Mouse (Mus musculus) frontal cortex, adult 2 months (tissue): ENCODE data around the gene Hist1h3e. TPM values are rescaled to one million over a fixed set of nuclear protein-coding genes. Genes with fewer than 3 reads are reported as not detected.
"Not testable (repeated sequence)": the region's sequence is repeated elsewhere in the genome, so short reads cannot be mapped to it uniquely, and the experiment has no call there.

ENCODE experiments used
- DNase-seq, 2 experiments: peaks; one replicate each; pipeline ENCODE4 v3.0.0; 2022; ENCODE audit warnings: low spot score in 1 of 2; ENCODE audit errors: extremely low spot score in 1 of 2
- polyA plus RNA-seq: library from polyadenylated mRNA; depleted of rRNA; stranded (reverse); fragments of >200 nt; gene quantifications from 2 replicates; pipeline ENCODE4 v1.2.3, GENCODE M21; 2012; rRNA removed

The Hist1h3e gene
- polyA plus RNA-seq: 2.2 and 3.3 TPM in 2 replicates

DNA sequence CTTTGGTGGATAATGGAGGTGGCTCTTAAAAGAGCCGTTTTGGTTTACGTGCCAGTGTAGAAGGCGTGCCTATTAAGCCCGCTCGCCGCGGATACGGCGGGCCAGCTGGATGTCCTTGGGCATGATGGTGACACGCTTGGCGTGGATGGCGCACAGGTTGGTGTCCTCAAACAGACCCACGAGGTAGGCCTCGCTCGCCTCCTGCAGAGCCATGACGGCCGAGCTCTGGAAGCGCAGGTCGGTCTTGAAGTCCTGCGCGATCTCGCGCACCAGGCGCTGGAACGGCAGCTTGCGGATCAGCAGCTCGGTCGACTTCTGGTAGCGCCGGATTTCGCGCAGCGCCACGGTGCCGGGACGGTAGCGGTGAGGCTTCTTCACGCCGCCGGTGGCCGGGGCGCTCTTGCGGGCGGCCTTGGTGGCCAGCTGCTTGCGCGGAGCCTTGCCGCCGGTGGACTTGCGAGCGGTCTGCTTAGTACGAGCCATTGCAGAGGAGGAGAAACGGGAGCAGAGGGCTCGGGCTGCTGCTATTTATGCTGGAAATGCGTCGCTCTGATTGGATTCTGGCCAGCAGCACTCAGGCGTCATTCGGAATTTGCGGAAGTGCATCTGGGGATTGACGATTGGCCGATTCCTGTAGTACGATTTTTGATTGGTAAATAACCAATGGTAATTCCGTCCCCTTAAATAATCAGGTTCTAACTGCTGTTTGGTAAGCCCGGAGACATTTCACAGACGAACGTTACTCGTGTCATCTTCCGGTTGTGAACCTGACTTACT, at the start of gene Hist1h3e:
Gene Hist1h3e (minus strand): TSS at position 487 of the 777 bp plus-strand sequence.
- DNase-seq: peak; percentile 94 to 98

DNA sequence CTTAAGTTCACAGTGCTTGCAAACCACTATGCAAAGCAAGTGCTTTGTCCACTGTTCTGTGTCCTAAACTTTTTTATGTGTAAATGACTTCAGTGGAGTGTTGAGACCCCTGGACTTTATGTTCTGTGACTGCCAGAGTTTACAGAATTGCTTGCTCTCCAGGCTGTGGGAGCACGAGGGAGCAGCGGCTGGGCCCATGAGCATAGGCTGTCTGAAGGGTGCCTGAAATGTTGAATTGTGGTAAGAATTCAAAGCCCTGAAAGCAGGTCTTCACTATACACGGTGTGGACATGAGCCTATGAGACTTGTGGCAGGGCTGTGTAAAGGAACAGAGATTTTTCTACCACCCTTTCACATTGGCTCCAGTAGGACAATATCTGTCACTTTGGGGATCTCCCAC, 49.5 kb upstream of the Hist1h3e start:
- no peak for DNase-seq

DNA sequence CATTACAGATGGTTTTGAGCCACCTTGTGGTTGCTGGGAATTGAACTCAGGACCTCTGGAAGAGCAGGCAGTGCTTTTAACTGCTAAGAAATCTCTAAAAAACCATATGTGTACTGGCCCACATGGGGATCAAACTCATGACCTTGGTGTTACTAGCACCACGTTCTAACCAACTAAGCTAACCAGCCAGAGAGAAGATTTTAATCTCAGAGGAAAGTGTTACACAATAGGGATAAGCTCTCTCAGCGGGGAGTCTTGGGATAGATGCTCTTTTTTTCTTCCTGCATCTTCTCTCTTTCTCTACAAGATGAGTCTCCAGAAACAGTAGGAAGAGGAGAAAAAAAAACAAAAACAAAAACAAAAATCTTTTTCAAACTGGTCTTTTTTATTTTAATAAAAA, 48.2 kb upstream of the Hist1h3e start:
- DNase-seq: no peak

DNA sequence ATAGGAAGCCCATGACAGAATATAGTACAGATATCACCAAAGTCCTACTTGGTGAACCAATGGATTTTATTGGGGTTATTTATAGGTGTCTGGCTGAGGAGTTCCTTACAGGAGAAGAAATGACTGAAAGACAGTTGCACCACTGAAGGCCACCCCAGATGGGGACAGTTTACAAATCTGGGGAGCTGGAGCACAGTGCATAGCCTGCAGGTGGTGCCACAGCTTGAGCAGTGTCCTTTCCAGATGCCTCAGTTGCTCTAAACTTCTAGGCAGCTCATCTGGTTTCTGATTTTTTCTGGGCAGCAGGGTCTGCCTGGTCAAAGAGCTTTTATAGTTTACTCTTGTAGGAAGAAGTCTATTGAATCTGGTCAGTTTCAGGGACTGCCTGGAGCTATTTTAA, 47.7 kb upstream of the Hist1h3e start:
- DNase-seq: no peak

DNA sequence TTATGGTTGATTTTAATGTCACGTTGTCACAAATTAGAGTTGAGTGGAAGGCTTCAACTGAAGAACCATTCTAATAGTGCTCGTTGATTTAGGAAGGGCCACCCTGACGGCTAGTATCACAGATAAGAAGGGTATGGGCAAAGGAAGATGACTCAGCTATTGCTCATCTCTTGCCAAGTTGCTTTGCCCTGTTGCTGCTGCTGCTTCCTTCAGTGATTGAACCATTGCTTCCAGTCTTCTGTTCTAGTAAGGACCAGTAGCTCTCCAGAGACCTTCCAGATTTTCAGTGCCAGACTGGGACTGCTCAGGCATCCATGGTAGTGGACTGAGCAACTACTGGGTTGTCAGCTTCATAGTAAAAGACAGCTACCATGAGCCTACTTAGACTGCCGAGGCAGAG, 47.0 kb upstream of the Hist1h3e start:
- DNase-seq: no peak

DNA sequence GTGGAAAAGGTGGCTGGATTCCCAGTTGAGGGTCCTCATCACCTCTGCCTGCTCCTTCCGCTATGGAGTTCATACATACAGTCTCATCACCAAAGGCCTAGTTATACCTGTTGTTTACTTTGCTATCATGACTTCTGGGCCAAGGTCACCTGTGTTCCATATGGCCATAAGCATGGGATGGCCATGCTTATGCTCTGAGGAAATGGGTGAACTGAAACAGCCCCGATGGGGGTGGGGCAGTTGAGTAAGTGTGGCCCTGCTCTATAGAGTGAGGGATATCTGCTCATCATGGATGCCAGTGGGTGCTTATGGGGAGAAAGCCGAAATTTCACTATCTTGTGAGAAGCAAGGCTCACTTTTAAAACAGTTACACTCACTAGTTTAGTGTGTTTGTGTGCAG, 42.9 kb upstream of the Hist1h3e start:
- no peak for DNase-seq

DNA sequence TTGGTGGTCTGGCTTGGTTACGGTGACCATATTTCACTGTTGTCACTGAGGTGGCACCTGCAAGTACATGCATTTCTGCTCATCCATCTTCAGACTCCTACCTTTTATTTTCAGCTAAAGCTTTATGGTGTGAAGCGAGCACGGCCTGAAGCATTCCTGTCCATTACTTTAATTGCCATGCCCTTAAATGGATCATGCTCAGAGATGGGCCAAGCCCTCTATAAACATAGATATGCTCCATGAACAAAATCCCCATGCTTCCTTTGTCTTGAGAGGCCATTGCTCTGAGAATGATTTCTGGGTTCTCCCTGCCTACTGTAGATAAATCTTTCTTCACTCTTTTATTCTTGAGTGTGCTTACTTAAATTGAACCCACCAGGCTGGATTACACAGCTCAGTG, 42.3 kb upstream of the Hist1h3e start:
- DNase-seq: no peak

DNA sequence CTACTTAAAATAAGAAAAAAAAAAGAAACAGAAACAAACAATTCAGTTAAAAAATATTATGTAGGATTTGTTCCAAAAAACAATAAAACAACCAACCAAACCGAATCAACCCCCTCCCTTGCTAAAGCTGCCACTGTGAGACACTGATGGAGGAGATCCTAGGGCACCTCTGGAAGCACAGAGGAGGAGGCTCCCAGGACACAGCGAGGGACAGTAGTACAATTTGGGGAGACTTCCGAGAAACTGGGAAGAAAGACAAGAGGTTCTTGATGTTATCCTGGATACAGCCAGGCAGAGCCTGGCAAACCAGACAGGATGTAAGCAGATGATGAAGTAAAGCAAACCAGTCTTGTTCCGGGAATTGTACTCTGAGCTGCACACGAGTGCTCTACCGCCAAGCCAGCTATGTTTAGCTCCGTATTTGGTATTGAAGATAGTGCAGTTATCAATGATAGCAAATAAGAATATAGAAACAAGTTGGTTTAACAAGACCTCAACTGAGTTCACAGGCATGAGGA, 41.1 kb upstream of the Hist1h3e start:
- DNase-seq: no peak

DNA sequence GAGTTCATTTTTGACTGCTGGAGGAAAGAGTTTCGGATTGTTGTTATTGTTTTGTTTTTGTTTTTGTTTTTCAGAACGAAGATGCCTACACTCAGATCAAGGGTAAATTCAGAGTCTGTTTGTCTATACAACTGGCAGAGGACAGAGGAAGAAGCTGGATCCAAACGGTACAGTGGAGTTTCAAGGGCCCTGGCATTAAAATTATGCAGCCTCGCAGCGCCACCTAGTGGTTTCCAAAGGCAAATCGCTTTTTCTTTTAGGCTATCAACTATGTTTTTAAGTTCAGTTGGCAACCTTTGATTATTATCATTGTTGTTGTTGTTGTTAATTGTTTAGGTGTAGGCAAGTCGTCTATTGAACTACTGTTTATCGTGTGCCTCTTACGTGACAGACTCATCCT, 35.8 kb upstream of the Hist1h3e start:
- DNase-seq: peak in 1 of 2 experiments; percentile 86

DNA sequence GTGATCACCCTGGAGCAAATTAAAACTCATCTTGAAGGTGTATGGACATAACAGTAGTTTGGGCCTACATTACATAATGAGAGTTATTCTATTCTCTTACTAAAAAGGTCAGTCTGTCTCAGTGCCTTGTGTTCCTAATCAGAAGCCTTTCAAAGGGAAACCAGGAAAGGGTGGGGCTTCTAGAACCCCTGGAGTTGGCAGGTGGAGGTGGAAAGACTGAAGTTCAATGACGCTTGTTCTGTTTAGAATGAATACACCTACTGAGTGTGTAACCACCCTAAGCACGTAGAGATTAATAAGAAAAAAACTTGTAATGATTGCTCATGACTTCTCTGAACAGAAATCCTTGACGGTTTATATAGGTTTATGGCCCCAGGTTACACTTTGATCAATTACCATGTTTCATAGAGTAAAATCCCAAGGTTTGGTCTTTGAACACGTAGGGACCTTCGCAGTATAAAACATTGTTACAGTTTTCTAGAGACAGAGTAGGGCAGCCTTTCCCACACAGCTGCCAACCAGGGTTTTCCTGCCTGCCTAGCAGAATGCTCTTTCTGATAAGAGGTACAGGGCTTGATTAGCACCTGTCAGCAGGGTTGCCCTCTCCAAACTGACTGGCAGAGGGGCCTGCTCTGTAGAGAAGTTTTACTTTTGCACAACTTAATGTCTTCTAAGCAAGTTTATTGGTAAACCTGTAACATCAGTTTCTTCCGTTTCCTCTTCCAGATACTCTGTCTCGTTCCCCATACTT, 33.6 kb upstream of the Hist1h3e start:
- DNase-seq: no peak

DNA sequence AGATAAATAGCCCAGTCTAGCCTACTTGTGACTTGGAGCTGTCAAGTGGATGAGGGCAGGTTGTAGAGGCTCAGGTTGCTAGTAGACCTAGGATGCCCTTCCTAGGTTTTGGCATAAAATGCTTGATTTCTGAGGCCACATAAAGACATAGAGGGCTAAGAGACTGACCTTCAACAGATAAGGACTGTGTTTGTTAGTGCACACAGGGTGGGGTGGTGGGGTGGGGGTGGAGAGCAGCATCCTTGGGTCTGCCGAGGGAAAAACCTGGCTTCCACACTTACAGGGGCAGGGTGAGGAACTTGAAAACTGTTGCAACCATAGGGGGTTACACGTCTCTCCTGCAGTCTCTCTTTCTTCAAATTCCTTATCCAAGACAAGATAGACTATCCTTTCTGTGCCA, 33.0 kb upstream of the Hist1h3e start:
- DNase-seq: no peak

DNA sequence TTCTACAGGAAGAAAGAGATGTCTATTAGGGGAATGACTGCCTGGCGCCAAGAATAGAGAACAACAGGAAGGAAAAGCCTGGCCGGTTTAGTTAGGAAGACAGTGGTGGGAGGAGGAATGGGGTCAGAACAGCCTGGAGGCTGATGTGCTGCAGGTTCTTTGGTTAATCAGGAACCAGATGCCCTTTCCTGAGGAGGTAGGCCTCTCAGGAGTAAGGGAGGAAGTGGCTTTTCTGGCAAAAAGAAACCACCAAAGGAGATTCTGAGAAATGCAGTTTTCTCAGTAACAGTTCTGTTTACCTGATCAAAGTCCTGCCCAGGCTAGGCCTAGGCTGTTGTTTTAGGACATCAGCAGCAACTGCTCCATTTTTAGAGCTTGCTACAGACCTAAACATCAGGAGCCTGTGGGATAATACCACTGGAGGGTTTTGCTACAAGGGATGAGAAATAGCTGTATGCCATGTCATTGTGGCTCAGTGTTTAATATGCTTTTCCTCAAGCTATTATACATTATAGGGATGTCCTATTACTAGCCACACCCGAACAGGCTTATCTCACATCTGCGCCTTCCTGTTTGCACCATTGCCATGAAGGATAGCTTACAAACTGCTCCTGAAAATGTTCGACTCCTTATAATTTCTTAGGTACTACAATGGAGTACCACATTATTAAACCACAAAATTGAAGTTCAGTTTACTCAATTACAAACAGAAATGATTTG, 31.0 kb upstream of the Hist1h3e start:
- DNase-seq: no peak

DNA sequence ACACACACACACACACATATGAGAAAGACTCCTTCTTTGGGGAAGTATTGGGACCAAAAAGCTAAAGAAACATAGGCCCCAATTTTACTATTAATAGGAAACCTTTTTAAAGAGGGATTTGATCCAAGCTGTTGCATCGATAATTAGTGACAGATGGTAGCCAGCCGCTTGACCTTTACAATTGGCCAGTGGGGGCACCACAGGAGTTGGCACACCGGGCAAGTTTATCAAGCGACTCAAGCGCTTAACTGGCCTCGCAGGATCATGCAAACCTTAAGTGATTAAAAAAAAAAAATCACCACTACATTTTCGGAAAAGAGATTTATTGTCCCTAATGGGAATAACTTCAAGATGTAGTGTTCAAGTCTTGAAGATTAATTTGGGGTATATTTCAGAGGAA, 30.4 kb upstream of the Hist1h3e start:
- no peak for DNase-seq

DNA sequence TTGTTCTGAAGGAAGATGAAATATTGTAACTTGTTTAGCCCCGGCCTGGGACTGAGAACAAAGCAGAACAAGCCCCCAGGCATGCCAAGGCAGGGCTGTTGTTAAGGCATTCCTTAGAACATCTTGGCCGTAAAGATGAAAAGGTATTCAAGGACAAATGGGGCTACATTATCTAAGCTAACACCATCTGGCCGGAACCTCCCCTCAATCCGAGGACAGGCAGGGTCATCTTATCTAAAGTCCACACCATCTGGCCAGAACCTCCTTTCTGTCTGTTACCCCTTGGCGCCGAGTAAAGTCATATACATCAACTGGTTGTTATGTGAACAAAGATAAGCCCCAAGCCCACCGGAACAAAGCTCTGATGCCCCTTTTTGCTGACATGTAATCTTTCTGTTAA, 29.7 kb upstream of the Hist1h3e start:
- DNase-seq: not testable (repeated sequence)

DNA sequence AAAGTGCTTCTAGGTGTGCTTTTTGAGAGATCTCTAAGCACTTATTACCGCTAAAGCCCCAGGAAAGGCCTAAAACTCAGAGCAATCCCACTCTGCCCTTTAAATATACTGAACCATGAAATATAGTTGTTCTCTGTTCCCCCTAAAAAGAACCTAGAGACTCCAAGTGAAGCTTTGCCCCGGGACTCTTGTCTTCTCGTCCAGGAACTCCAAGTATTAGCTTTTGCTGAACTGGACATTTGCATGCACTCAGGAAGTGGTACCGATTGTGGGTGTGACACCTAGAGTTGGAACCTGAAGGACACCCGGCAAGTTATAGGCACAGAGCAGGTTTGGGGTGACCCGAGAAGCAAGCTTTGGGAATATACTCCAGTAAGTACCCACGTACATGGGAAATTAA, 29.0 kb upstream of the Hist1h3e start:
- DNase-seq: no peak

DNA sequence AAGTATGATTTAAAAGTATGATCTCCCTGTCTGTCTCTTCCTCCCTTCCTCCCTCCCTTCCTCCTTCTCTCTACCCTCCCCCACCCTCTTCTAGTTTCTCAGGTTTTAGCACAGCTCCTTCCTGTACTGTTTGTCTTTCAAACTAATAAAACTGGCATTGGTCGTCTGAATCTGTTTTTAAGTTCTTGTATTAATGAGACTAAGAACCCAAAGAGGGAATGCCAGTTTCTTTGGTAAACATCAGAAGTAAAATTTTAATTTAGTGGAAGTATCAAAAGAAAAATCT, 24.7 kb upstream of the Hist1h3e start:
- no peak for DNase-seq

DNA sequence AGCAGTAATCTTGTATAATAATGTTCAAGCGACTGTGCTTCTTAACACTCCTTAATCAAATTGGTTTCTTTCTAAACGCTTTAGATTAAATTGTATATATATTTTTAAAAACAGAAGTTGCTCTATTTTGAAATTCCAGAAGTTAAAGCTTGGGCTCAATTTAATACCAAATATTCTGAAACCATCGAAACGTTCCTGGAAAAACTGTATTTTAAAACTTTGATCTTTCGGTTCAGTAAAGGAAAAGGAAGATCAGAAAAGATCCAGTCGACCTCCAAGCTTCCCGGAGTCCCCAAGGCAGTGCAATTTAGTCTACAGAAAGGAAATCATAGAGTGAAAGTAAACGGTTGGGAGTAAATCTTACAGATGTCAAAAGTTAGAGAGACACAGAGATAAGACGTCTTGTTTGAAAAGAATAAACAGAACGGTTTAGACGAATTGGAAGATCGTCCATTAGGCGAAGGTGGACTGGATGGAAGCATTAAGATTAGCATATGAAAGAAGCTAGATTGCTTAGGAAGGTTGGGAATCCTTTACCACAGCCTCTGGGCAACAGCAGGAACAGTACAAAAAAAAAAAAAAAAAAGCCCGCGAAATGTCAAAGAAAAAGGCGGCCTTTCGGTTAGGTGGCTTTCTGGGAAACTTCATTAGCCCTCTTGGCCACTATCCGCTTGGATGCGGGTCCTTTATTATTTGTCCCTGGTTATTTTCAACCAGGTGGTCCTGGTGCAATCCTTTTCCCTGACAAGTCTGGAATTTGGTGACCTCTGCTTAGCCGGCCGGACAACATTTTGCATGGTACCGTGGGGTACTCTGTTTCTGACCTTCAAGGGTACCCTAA, 24.1 kb upstream of the Hist1h3e start:
- DNase-seq: no peak

DNA sequence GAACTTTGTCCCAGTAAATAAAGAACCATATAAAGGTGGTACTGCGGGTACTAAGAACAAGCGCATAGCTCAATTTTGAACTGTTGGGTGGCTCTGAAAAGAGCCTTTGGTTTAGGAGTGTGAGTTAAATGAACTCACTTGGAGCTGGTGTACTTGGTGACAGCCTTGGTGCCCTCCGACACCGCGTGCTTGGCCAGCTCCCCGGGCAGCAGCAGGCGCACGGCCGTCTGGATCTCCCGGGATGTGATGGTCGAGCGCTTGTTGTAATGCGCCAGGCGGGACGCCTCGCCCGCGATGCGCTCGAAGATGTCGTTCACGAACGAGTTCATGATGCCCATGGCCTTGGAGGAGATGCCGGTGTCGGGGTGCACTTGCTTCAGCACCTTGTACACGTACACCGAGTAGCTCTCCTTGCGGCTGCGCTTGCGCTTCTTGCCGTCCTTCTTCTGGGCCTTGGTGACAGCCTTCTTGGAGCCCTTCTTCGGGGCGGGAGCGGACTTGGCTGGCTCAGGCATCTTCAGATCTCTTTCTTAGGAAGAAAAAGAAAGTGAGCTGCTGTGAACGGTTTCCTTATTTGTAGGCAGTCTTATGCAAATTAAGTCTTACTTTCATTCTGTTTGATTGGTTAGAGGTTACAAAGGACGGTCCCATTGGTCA, 23.4 kb upstream of the Hist1h3e start:
- peak; percentile 77 to 95 for DNase-seq

DNA sequence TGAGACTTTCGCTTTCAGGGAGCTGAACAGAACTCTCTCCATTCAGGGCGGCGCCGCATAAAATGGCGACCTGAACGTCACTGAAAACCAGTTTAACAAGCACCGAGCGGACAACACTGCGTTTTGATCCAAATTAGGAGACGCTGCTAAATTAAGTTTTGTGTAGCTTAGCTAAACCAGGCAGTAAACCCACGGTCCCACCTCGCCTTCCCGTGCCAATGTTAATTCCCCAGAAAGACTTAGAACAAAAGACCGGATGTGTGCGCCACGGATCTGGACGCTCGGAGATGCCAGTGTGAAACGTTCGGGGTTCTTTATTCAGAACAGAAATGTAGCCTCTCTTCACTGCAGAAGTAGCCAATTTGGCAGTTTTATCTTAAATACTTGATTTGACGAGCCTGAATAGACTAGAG, 22.9 kb upstream of the Hist1h3e start:
- DNase-seq: peak; percentile 56 to 78

DNA sequence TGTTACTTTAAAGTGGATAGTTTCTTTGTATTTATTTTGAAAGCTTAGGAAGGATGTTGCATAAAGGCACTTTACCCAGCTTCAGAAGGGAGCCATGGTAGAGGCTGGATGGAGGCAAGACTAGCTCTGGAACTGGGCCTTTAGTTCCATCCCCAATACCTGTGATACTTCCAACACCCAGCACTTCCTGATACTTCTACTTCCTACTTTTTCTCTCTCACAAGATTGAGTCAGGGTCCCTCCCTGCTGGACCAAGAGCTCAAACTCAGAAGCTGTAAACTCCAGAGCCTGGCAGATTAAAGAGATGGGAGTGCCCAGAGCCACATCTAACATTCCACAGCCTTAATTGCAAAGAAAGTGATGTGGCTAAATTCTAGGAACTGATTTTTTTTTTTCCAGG, 22.2 kb upstream of the Hist1h3e start:
- no peak for DNase-seq
